Mouse (Mus musculus) kidney, postnatal 14 days (tissue): ENCODE results near the gene Cnih4.

ENCODE experiments used
- DNase-seq: peaks from one replicate; pipeline ENCODE4 v3.0.0; 2022; ENCODE audit warnings: mixed read lengths

Cnih4 gene

DNA sequence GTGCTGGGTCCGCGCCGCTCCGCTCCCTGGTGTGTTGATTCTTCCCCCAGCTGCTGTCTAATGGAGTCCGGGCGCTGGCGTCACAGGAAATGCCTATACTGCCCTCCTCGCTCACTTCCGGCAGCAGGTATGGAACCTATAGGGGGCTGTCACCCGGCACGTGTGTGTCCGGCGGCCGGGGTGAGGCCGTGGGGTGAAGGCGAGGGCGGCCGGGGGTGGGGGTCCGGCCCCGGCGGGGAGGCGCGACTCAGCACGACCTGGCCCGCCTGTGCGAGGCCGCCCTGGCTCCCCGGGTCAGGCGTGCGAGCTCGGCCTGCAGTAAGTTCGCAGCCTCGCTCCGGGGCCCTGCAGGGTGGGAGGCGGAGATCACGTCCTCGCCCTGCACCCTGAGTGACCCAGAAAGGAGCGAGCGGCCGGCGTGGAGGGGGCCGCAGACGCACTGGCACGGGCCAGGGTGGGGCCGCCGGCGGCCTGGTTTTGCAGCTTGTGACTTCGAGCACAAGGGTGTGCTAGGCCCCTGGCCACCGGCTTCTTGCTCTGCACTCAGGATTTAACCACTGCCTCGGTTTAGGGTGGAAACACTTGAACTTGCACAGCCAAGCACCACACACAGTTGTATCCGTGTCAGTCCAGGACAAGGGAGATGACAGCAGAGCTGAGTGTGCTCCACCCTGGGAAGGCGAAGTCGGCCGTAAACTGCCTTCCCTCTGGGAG lies 67.6 kb downstream of the Cnih4 start, which contains the start of gene Wdr26:
Wdr26 (minus strand) TSS at position 82 of the 714 bp plus-strand sequence.
- peak; percentile 89 for DNase-seq

GRCm38 (mm10) chr1:181214296-181215035 lies 70.0 kb downstream of the Cnih4 start:
- no peak for DNase-seq

- no peak for DNase-seq
Observed at GRCm38 (mm10) chr1:181216315-181216714, 71.8 kb downstream of the Cnih4 start.
